Mouse (Mus musculus): ENCODE measurements around the gene Sat2.

Sat2 gene

DNA sequence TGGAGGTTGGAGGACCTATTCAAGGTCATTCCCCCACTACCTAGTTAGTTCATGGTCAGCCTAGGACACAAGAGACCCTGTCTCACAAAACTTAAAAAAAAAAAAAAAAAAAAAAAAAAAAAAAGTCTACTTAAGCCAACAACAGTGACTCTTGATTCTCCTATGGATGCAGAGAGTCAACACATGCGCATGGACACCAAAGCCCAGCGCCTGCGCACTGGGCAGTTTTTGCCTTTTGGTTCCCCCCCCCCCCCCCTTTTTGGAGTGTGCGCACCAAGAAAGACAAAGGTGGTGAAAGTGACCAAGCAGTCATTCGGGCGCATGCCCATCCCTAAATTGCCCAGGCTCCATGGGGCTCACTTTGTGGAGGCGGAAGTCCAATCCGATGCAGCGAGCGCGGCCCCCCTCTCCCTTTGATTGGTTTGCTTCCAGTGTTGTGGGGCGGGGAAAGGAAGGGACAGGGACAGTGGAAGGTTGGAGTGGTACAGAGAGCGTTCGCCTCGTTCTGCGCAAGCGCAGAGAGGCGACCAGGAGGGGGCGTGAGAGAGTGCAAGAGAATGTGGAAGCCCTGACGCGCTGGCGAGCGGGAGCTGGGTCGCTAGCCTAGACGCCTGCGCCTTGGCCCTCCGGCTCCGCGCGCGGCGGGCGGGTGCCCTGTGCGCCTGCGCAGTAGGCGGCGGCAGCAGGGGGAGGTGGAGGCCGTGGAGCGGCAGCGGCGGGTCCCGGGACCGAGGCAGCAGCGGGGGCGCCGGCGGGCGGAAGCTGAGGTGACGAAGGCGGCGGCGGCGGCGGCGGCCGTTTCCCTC, 10.7 kb downstream of the Sat2 start, which contains the start of gene Fxr2:
TSS of gene Fxr2 (plus strand) at position 707 of the 806 bp plus-strand sequence.
- in situ Hi-C loops (cut with MboI, MseI): no loop called here

DNA sequence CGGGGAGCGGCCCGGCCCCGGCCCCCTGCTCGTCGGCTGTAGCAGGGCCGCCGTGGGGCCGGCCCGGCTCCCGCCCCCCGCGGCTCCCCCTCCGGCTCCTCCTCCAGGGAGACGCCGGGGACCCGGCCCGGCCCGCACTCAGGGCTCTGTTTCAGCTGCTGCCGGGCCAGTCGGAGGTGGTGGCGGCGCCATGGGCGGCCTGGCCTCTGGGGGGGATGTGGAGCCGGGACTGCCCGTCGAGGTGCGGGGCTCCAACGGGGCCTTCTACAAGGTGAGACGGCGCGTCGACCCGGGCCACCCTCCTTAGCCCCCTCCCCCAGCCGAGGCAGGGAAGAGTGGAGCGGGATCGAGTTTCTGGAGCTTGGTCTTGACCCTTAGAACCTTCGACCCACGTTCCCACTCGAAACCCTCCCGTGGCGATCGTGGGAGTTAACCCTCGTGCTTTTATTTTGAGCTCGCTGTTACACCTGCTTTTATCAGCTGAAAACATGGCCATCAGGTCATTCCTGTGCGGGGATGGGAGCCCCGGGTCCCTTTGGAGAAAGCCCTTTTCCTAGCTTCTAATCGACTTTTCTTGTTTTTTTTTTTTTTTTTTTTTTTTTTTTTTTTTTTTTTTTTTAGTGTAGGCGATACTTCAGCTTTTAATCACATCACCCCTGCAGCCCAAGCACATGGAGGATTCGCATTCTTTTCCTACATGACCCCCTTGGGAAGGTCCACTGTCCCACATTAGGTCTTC, 11.5 kb downstream of the Sat2 start:
- in situ Hi-C loops (cut with MboI, MseI): no loop called here

GRCm38 (mm10) chr11:69635471-69635870, 13.6 kb downstream of the Sat2 start:
- in situ Hi-C loops (cut with MboI, MseI): no loop called here

GRCm38 (mm10) chr11:69645860-69646259, 24.0 kb downstream of the Sat2 start:
- in situ Hi-C loops (cut with MboI, MseI): no loop called here

- in situ Hi-C loops (cut with MboI, MseI): no loop called here
These were observed 31.6 kb downstream of the Sat2 start for GRCm38 (mm10) chr11:69653399-69653798.

- in situ Hi-C loops (cut with MboI, MseI): no loop called here
These were observed 32.9 kb downstream of the Sat2 start for GRCm38 (mm10) chr11:69654760-69655159.

DNA sequence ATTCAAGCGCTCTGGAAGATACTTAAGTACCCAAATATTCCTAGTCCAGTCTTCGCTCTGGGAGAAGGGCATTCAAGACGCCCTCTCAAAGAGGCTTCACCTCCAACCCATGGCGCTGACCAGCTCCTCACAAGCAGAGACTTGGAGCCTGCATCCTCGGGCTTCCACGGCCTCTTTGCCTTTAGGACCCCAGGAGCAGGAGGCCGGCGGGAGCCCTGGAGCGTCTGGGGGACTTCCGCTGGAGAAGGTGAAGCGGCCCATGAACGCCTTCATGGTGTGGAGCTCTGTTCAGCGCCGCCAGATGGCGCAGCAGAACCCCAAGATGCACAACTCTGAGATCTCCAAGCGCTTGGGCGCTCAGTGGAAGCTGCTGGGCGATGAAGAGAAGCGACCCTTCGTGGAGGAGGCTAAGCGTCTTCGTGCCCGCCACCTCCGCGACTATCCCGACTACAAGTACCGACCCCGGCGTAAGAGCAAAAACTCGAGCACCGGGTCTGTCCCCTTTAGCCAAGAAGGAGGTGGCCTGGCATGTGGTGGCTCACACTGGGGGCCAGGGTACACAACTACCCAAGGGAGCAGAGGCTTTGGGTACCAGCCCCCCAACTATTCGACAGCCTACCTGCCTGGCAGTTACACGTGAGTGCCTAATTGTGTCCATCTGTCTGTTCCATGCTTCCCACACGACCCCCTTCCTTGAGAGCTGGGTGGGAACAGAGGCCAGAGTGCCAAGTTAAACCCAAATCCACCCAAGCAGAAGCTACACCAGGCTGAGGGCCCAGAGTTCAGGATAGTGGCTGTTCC, 33.6 kb downstream of the Sat2 start, which contains the start of gene Sox15:
TSS of gene Sox15 (plus strand) at position 51 of the 801 bp plus-strand sequence.
- in situ Hi-C loops (cut with MboI, MseI): no loop called here

- in situ Hi-C loops (cut with MboI, MseI): no loop called here
These were observed 34.2 kb downstream of the Sat2 start for GRCm38 (mm10) chr11:69656065-69656455.

- in situ Hi-C loops (cut with MboI, MseI): no loop called here
These were observed 35.0 kb downstream of the Sat2 start for GRCm38 (mm10) chr11:69656617-69657461.

DNA sequence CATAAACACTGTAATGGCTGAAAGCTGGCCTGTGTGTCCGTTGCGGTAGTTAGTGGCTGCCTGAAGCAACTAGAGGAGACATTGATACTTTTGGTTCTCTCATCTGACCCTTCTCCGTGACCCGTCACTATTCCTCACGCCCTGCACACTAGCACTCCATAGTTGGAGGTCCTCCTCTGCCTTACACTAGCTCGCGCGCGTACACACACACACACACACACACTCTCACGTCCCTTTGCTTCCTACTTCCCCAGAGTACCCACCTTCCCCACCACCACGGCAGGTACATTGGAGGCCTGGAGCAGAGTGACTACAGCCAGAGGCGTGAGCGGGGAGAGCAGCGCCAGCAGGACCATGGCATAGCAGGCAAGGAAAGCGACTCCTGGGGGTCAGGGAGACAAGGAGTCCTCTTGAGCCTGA, 35.6 kb downstream of the Sat2 start:
- in situ Hi-C loops (cut with MboI, MseI): no loop called here

DNA sequence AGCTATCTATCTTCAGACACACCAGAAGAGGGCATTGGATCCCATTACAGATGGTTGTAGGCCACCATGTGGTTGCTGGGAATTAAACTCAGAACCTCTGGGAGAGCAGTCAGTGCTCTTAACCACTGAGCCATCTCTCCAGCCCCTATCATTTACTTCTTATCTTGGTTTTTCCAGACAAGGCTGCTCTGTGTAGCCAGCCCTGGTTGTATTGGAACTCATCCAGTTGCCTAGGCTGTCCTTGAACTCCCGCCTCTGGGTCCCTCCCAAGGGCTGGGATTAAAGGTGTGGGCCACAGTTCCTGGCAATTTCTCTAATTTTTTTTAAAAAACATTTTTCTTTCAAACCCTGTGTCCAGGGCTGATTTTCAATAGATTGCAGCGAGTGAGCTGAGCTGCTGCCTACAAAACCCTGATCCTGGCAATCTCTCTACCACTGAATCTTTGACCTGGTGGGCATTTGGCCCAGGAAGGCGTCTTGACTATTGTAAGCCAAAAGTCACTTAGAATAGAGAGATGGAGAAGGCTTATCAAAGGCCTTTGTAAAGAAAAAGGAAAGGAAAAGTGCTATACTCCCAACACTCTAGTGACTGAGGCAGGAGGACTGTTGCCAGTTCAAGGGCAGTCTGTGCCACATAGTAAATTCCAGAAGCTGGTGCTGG, 39.5 kb downstream of the Sat2 start:
- in situ Hi-C loops (cut with MboI, MseI): no loop called here

GRCm38 (mm10) chr11:69662213-69662966, 40.6 kb downstream of the Sat2 start, which contains the start of gene Mpdu1:
Gene Mpdu1, minus strand, starts transcription at chr11:69662642.
- in situ Hi-C loops (cut with MboI, MseI): no loop called here

DNA sequence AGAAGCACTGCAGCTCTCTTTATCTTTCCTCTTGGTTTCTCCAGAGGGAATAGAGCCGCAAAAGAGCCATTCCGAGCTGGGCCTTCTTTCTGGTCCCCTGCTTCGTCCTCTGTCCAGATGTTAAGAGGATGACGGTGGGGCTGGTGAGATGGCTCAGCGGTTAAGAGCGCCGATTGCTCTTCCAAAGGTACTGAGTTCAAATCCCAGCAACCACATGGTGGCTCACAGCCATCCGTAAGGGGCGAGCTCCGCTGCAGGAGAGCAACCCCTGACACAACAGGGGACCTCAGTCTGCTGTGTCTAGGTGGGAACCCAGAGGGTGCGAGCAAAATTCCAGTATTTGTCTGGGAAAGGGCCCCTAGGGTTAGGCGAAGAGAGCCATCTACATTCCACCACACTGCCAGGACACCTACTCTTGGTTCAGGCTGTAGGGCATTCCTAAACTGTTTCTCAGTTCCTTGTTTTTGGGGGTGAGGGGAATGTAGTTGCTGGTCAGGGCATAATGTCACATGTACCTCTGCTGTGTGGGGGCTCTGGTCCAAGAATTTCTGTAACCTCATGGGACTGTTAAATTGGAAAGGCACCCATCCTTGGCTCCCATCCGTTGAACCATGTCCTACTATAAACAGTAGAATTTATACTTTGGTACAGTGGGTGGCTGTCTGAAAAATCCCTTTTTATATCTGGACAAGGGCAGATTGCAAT, 41.3 kb downstream of the Sat2 start:
- in situ Hi-C loops (cut with MboI, MseI): no loop called here

DNA sequence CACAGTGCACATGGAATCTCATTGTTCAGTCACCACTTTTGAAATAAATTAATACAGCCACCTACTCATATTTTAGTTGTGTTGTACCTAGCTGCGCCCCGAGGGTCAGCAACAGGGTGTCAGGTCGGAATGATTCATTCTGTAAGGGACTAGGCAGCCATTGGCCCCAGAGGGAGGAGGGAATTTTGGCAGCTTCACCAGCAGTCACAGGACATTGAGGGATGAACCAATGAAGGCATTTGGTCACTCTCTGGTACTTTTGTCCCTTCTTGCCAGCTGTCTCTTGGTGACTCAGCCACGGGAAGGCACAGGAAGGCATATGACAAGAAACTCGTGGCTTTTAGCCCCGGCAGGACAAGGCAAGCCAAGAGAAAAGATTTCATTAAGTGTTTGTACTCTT, 42.0 kb downstream of the Sat2 start:
- in situ Hi-C loops (cut with MboI, MseI): no loop called here

DNA sequence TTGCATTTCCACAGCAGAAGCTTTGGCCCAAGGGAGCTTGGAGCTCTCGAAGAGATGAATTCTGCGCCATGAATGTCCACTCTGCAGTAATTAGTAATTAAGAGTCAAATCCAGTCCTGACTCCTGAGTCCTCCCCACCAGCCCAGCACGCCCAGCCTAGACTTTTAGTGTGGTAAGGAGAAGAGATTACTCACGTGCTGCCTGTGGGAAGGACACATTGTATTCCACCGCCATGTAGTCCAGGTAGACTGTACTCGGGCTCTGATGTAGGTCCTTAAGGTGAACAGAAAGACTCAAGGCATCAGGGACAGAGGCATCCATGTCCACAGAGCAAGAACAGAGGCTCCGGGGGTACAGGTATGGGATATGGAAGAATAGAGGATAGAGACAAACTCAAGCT, 43.0 kb downstream of the Sat2 start:
- in situ Hi-C loops (cut with MboI, MseI): no loop called here

DNA sequence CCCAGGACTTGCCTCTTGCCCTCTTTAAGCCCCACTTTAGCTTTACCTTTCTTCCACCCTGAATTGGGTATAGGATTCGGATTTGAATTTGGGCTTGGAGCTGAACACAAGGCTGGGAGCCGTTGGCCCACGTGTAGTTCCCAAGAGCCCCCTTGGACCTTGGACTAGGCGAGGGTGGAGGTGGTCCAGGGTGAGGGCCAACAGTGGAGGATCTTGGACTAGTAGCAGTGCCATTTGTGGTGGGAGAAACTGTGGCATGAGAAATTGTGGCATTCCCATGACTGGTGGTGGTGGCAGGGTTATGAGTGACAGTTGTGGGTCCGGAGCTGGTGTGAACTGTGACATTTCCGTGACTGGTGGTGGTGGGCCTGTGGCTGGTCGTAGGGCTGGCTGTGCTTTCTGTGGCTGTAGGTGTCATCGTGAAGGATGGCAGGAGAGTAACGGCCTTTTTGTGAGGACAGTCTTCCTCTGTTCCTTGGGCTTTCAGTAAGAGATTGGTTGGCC, 43.7 kb downstream of the Sat2 start:
- in situ Hi-C loops (cut with MboI, MseI): no loop called here

GRCm38 (mm10) chr11:69665961-69666664, 44.3 kb downstream of the Sat2 start, which contains the start of gene Cd68:
Gene Cd68, minus strand, starts transcription at chr11:69666153.
- in situ Hi-C loops (cut with MboI, MseI): no loop called here

DNA sequence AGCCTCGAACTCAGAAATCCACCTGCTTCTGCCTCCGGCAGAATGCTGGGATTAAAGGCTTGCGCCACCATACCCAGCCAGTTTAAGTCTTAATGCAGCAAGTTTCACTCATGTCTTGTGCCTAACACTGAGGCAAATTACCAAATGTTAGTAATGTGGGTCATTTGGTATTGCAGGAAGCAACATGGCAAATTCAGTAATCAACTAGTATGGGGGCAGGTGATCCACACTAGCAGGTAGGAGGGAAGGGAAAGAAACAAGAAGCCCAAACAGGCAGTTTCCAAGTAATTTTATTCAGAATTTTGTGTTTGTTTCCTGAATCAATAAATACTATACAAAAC, 44.8 kb downstream of the Sat2 start:
- in situ Hi-C loops (cut with MboI, MseI): no loop called here
